Mouse (Mus musculus) heart, embryonic 10.5 days (tissue): ENCODE data around the gene Snapc4. TPM values are rescaled to one million over a fixed set of nuclear protein-coding genes. Genes with fewer than 3 reads are reported as not detected.

Experiments
- DNase-seq: peaks from one replicate; pipeline ENCODE4 v3.0.0-alpha.2; 2017; ENCODE audit warnings: low spot score
- H3K27ac ChIP-seq: fragments of 300-500 bp; sonication (generic); 2 replicates; pipeline ENCODE4 v1.5.1; 2016; ENCODE audit warnings: mild to moderate bottlenecking
- H3K27me3 ChIP-seq: fragments of 300-500 bp; sonication (generic); 2 replicates; pipeline ENCODE4 v1.6.1; 2016; ENCODE audit warnings: mild to moderate bottlenecking; ENCODE audit not compliant: poor library complexity, insufficient read depth, severe bottlenecking
- H3K36me3 ChIP-seq: fragments of 300-500 bp; sonication (generic); 2 replicates; pipeline ENCODE4 v1.6.1; 2016; ENCODE audit warnings: mild to moderate bottlenecking, moderate library complexity
- H3K4me1 ChIP-seq: fragments of 300-500 bp; sonication (generic); 2 replicates; pipeline ENCODE4 v1.6.1; 2016; ENCODE audit warnings: mild to moderate bottlenecking
- H3K4me3 ChIP-seq: fragments of 300-500 bp; sonication (generic); 2 replicates; pipeline ENCODE4 v1.5.1; 2016; ENCODE audit warnings: mild to moderate bottlenecking, moderate library complexity
- H3K9me3 ChIP-seq: fragments of 300-500 bp; sonication (generic); 2 replicates; pipeline ENCODE4 v1.6.1; 2016; ENCODE audit warnings: mild to moderate bottlenecking, moderate library complexity
- WGBS: fragments of 180-500 bp; shearing (Covaris S2); methylation state at CpG from one replicate; pipeline ENCODE4 v1.1.7; 2016; 5-methylcytosine and 5-hydroxymethylcytosine counted together
- polyA plus RNA-seq: library from polyadenylated mRNA; unstranded; fragments of >200 nt; fragmentation: Nextera tagmentation; extraction: Ambion mirVana; gene quantifications from 2 replicates; pipeline ENCODE4 v1.2.1, GENCODE M21; 2016

Gene Snapc4
- polyA plus RNA-seq, 1 experiment from 2014 or later = 31.7 TPM

GRCm38 (mm10) chr2:26315072-26315924, 65.2 kb downstream of the Snapc4 start, which contains the start of gene Gpsm1:
Gene Gpsm1, plus strand, starts transcription at chr2:26315515.
- DNase-seq = peak; percentile 94
- Histone ChIP-seq H3K4me3 (peak within 1 kb of the TSS; percentile 85), H3K9me3 (no peaks in the 10 kb centered on the region), H3K36me3 (peaks cover 13% of the 10 kb centered on the region; the same call in 1 of the 2 replicates), H3K27me3 (no peaks in the 10 kb centered on the region), H3K4me1 (peaks cover 76% of the 10 kb centered on the region), H3K27ac (peak within 1 kb of the TSS; percentile 97)
- under 1% methylated on average over 64 of the region's 66 CpGs for WGBS

- no peaks in the 10 kb centered on the region for H3K9me3 ChIP-seq
- no peak for DNase-seq
- peaks cover 78% of the 10 kb centered on the region for H3K4me1 ChIP-seq
These were observed 66.0 kb downstream of the Snapc4 start for GRCm38 (mm10) chr2:26314281-26315071.

GRCm38 (mm10) chr2:26313394-26313793, 67.1 kb downstream of the Snapc4 start:
- Histone ChIP-seq H3K36me3 (0 out of 2 replicates have a peak, but pooled peaks cover under 1% of the 10 kb centered on the region), H3K27me3 (no peaks in the 10 kb centered on the region), H3K4me3 (no peak overlapping the region), H3K27ac (peak overlapping the region; percentile 11; the same call in 1 of the 2 replicates), H3K4me1 (peaks cover 76% of the 10 kb centered on the region), H3K9me3 (no peaks in the 10 kb centered on the region)
- no peak for DNase-seq
- WGBS = 81% methylated on average over 1 of the region's 1 CpGs

More at GRCm38 (mm10) chr2:26314281-26315071, 66.0 kb downstream of the Snapc4 start:
- WGBS = 38% methylated on average over 13 of the region's 13 CpGs
- Histone ChIP-seq H3K27ac (peak overlapping the region; percentile 97), H3K36me3 (peaks cover 9% of the 10 kb centered on the region; the same call in 1 of the 2 replicates), H3K4me3 (peak overlapping the region; percentile 85; the same call in 1 of the 2 replicates), H3K27me3 (no peaks in the 10 kb centered on the region)

GRCm38 (mm10) chr2:26312812-26313211, 67.6 kb downstream of the Snapc4 start:
- 56% methylated on average over 2 of the region's 2 CpGs for WGBS
- Histone ChIP-seq H3K36me3 (no peaks in the 10 kb centered on the region), H3K9me3 (no peaks in the 10 kb centered on the region), H3K27me3 (no peaks in the 10 kb centered on the region), H3K4me1 (peaks cover 70% of the 10 kb centered on the region), H3K27ac (no peak overlapping the region), H3K4me3 (no peak overlapping the region)
- no peak for DNase-seq

Other genes starting within 250 kb of the Snapc4 start
- gene Lhx3, start 172.4 kb downstream of the Snapc4 start, polyA plus RNA-seq = 0.09 and 0.48 TPM in 2 replicates
- 16.5 and 18.8 TPM in 2 replicates for gene Qsox2, start 143.1 kb downstream of the Snapc4 start, polyA plus RNA-seq
- 0.02 TPM in 1 of 2 replicates, not detected in the other for gene Ccdc187, start 86.1 kb downstream of the Snapc4 start, polyA plus RNA-seq
- 43.7 and 53.9 TPM in 2 replicates for gene Gpsm1, start 65.1 kb downstream of the Snapc4 start, polyA plus RNA-seq
- 32.7 and 34.7 TPM in 2 replicates for gene Dnlz, start 28.5 kb downstream of the Snapc4 start, polyA plus RNA-seq
- gene Card9, start 19.7 kb downstream of the Snapc4 start, polyA plus RNA-seq = 0.31 and 0.62 TPM in 2 replicates
- 94.7 and 113 TPM in 2 replicates for gene Entr1, start 8.7 kb upstream of the Snapc4 start, polyA plus RNA-seq
- gene Pmpca, start 8.7 kb upstream of the Snapc4 start, polyA plus RNA-seq = 153 and 171 TPM in 2 replicates
- 20.5 and 22.7 TPM in 2 replicates for gene Inpp5e, start 28.6 kb upstream of the Snapc4 start, polyA plus RNA-seq
- 24.7 and 26.4 TPM in 2 replicates for gene Sec16a, start 64.6 kb upstream of the Snapc4 start, polyA plus RNA-seq
- 13.2 and 16.6 TPM in 2 replicates for gene Notch1, start 136.0 kb upstream of the Snapc4 start, polyA plus RNA-seq
- 164 and 186 TPM in 2 replicates for gene Egfl7, start 199.4 kb upstream of the Snapc4 start, polyA plus RNA-seq
- gene Gm20532, start 206.0 kb upstream of the Snapc4 start, polyA plus RNA-seq = not detected in 2 replicates
- 20.4 and 28.9 TPM in 2 replicates for gene Agpat2, start 223.8 kb upstream of the Snapc4 start, polyA plus RNA-seq
- gene Fam69b, start 247.8 kb upstream of the Snapc4 start, polyA plus RNA-seq = 15.7 and 18.2 TPM in 2 replicates